Mouse (Mus musculus) small intestine, adult 2 months (tissue): Measurements from ENCODE around the gene H1f0. TPM values are rescaled to one million over a fixed set of nuclear protein-coding genes. Genes with fewer than 3 reads are reported as not detected.

Experiments used
- H3K27ac ChIP-seq: fragments of 200-500 bp; 2 replicates; pipeline ENCODE4 v1.5.1; 2012; ENCODE audit warnings: low read depth, low read length, control low read depth, inconsistent platforms; ENCODE audit not compliant: insufficient read depth
- H3K27me3 ChIP-seq: fragments of 200-500 bp; 2 replicates; pipeline ENCODE4 v1.6.1; 2012; ENCODE audit warnings: mild to moderate bottlenecking, moderate library complexity, low read length, inconsistent platforms; ENCODE audit not compliant: control insufficient read depth, insufficient read depth
- H3K36me3 ChIP-seq: fragments of 200-500 bp; 2 replicates; pipeline ENCODE4 v1.6.1; 2012; ENCODE audit warnings: mild to moderate bottlenecking, low read length, control low read depth, inconsistent platforms; ENCODE audit not compliant: control insufficient read depth, insufficient read depth
- H3K4me1 ChIP-seq: fragments of 200-500 bp; 2 replicates; pipeline ENCODE4 v1.6.1; 2012; ENCODE audit warnings: low read length, inconsistent platforms, mixed read lengths; ENCODE audit not compliant: control insufficient read depth, insufficient read depth, insufficient read length
- H3K4me3 ChIP-seq: fragments of 200-500 bp; 2 replicates; pipeline ENCODE4 v1.5.1; 2012; ENCODE audit warnings: low read depth, mild to moderate bottlenecking, control low read depth, inconsistent platforms, low read length, moderate library complexity
- CTCF ChIP-seq: fragments of 200-500 bp; IDR thresholded peaks from 2 replicates; pipeline ENCODE4 v1.5.1; 2012; ENCODE audit warnings: low read depth, mild to moderate bottlenecking, control low read depth, inconsistent platforms, low read length, moderate library complexity, mixed read lengths; ENCODE audit not compliant: insufficient replicate concordance, insufficient read length; ENCODE audit errors: extremely low read depth
- POLR2A ChIP-seq: fragments of 200-500 bp; IDR thresholded peaks from 2 replicates; pipeline ENCODE4 v1.6.1; 2012; ENCODE audit warnings: low read depth, mild to moderate bottlenecking, control low read depth, inconsistent platforms, low read length, moderate library complexity
- WGBS: fragments of 180-500 bp; shearing (Covaris S2); methylation state at CpG from one replicate; pipeline ENCODE4 v1.1.7; 2018; 5-methylcytosine and 5-hydroxymethylcytosine counted together
- polyA plus RNA-seq: library from polyadenylated mRNA; depleted of rRNA; stranded (reverse); fragments of >200 nt; gene quantifications from 2 replicates; pipeline ENCODE4 v1.2.3, GENCODE M21; 2012

The H1f0 gene
- polyA plus RNA-seq, 1 experiment = 218 TPM

- TF ChIP-seq CTCF (no peak), POLR2A (no peak)
- no peak overlapping the region for H3K4me3 ChIP-seq
- peaks cover 2% of the 10 kb centered on the region; the same call in 1 of the 2 replicates for H3K4me1 ChIP-seq
- H3K27me3 ChIP-seq = no peaks in the 10 kb centered on the region
- peaks cover 78% of the 10 kb centered on the region for H3K36me3 ChIP-seq
- WGBS = 97% methylated on average over 4 of the region's 4 CpGs
- H3K27ac ChIP-seq = no peak overlapping the region
These were observed 32.3 kb upstream of the H1f0 start for GRCm38 (mm10) chr15:78995916-78996315.

DNA sequence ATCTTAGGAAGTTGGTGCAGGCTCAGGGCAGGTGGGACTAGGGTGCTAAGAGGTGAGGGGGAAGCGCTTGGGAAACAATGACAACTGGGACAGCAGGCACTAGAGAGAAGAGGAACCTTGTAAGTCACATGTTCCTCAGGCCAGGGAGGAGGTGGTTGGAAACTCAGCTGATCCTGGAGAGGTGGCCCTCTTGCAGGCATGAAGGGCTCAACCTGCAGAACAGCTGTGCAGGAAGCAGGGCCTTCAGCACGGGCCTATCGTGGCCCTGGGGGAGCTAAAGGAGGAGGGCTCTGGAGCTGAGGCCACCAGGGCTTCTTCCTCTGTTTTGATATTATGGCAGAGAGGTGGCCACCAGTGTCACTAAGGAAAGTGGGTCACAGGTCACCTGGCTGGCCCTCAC is 31.6 kb upstream of the H1f0 start:
- H3K36me3 ChIP-seq = peaks cover 78% of the 10 kb centered on the region
- H3K27me3 ChIP-seq = no peaks in the 10 kb centered on the region
- no peak for TF ChIP-seq CTCF
- no peak for TF ChIP-seq POLR2A
- peaks cover 2% of the 10 kb centered on the region; the same call in 1 of the 2 replicates for H3K4me1 ChIP-seq
- no peak overlapping the region for H3K4me3 ChIP-seq
- no peak overlapping the region for H3K27ac ChIP-seq
- 71% methylated on average over 3 of the region's 3 CpGs for WGBS

DNA sequence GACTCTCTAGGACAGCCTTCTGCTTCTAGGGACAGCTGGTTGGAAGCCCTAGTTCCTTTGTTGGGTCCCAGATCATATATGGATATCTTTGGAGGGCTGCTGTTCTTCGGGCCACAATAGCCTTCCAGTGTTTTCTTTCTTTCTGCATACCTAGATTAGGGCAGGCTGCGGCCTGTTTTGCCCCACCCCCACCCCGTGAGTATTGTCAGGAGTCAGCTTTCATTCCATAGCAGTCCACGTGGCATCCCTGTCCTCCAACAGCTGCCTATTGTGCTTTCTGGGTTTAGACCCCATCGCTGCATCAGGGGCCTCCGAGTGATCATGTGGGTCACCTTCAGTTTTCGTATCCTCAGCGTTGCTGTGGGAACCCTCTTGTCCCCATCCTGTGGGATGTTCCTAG is 29.9 kb upstream of the H1f0 start:
- TF ChIP-seq POLR2A (no peak), CTCF (no peak)
- WGBS = 85% methylated on average over 8 of the region's 8 CpGs
- H3K4me3 ChIP-seq = no peak overlapping the region
- H3K4me1 ChIP-seq = peaks cover 2% of the 10 kb centered on the region; the same call in 1 of the 2 replicates
- no peak overlapping the region for H3K27ac ChIP-seq
- peaks cover 77% of the 10 kb centered on the region for H3K36me3 ChIP-seq
- no peaks in the 10 kb centered on the region for H3K27me3 ChIP-seq

DNA sequence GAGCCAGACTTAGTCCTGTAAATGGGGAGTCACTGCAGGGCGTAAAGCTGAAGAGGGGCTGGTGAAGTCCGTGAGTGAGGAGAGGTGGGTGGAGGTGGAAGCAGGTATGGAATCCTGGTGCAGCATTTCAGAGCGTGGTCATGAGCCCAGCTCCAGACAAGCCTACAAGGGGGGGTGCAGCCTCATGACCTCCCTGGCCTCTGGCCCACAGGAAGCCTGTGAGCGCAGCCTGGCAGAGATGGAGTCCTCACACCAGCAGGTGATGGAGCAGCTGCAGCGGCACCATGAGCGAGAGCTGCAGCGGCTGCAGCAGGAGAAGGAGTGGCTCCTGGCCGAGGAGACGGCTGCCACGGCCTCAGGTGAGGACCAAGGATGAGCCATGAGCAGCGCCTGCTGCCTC is 28.7 kb upstream of the H1f0 start:
- Histone ChIP-seq H3K36me3 (peaks cover 77% of the 10 kb centered on the region), H3K27ac (no peak overlapping the region), H3K4me1 (peaks cover 2% of the 10 kb centered on the region; the same call in 1 of the 2 replicates), H3K4me3 (no peak overlapping the region), H3K27me3 (no peaks in the 10 kb centered on the region)
- WGBS = 87% methylated on average over 11 of the region's 11 CpGs
- TF ChIP-seq CTCF (no peak), POLR2A (no peak)

DNA sequence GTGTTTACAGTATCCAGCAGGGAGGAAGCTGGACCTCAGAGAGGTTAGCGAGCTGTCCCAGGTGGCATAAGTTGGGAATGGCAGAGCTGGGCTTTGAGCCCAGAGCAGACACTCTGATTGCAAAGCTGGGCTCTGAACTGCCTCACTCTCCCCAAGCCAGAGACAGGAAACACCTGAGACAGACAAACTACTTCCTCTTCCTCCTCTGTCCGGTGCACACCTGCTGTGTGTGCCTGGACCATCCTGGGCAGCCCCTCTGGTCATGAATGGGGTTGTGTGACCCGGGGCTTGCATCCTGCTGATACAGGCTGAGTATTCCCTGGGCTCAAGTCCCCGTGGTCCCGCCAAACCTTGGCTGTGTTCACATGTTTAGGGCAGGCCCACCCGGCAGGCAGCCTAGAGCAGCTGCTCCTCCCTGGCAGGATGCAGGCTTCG is 27.9 kb upstream of the H1f0 start:
- 82% methylated on average over 7 of the region's 7 CpGs for WGBS
- Histone ChIP-seq H3K4me3 (no peak overlapping the region), H3K27me3 (no peaks in the 10 kb centered on the region), H3K27ac (no peak overlapping the region), H3K4me1 (peaks cover 2% of the 10 kb centered on the region; the same call in 1 of the 2 replicates), H3K36me3 (peaks cover 78% of the 10 kb centered on the region)
- TF ChIP-seq CTCF = no peak
- TF ChIP-seq POLR2A = no peak

GRCm38 (mm10) chr15:79001559-79001958 is 26.7 kb upstream of the H1f0 start:
- TF ChIP-seq POLR2A (no peak), CTCF (no peak)
- Histone ChIP-seq H3K27me3 (no peaks in the 10 kb centered on the region), H3K36me3 (peaks cover 77% of the 10 kb centered on the region), H3K27ac (no peak overlapping the region), H3K4me1 (no peaks in the 10 kb centered on the region; the same call in 1 of the 2 replicates), H3K4me3 (no peak overlapping the region)
- WGBS = 94% methylated on average over 5 of the region's 5 CpGs

DNA sequence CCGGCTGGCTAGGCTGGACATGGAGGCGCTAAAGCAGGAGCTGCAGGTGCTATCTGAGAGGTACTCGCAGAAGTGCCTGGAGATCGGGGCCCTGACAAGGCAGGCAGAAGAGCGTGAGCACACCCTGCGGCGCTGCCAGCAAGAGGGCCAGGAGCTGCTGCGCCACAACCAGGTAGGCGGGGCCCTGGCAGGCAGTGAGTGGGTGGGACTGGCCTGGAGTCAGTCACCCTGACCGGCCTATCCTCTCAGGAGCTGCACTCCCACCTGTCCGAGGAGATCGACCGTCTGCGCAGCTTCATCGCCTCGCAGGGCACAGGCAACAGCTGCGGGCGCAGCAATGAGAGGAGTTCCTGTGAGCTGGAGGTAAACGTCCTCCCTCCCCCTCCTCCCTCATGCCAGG is 26.2 kb upstream of the H1f0 start:
- no peaks in the 10 kb centered on the region for H3K4me1 ChIP-seq
- no peaks in the 10 kb centered on the region for H3K27me3 ChIP-seq
- no peak for TF ChIP-seq CTCF
- no peak for TF ChIP-seq POLR2A
- no peak overlapping the region for H3K27ac ChIP-seq
- WGBS = 73% methylated on average over 19 of the region's 19 CpGs
- peaks cover 78% of the 10 kb centered on the region for H3K36me3 ChIP-seq
- no peak overlapping the region for H3K4me3 ChIP-seq
